Mouse (Mus musculus): ENCODE data around the gene C9. TPM values are rescaled to one million over a fixed set of nuclear protein-coding genes. Genes with fewer than 3 reads are reported as not detected.

The C9 gene
- polyA plus RNA-seq (2011; ENCODE audit: insufficient read depth, insufficient read length, low read depth, missing spikeins) = not detected in 2 replicates

- H3K9me3 ChIP-seq (replicated peaks; ENCODE audit: control insufficient read depth, insufficient read depth, low read length, poor library complexity, severe bottlenecking) = no peaks in the 10 kb centered on the region
- H3K9ac ChIP-seq (ENCODE audit: low read depth, poor library complexity, severe bottlenecking) = no peak within 1 kb of the TSS
- TF ChIP-seq CTCF (IDR thresholded peaks at IDR 0.05; ENCODE audit: low read depth, low read length) = no peak
- no peak for TF ChIP-seq EP300 (IDR thresholded peaks at IDR 0.05; ENCODE audit: insufficient read depth, low read depth, low read length)
- no peak for TF ChIP-seq POLR2A (IDR thresholded peaks at IDR 0.05; ENCODE audit: insufficient read depth, low read length)
- H3K4me3 ChIP-seq (ENCODE audit: low read depth, low read length) = no peak within 1 kb of the TSS
- no peaks in the 10 kb centered on the region for H3K4me1 ChIP-seq (ENCODE audit: control insufficient read depth, insufficient read depth, low read length)
- no peaks in the 10 kb centered on the region for H3K27me3 ChIP-seq (ENCODE audit: control insufficient read depth, insufficient read depth, low read length, poor library complexity, severe bottlenecking)
- no peaks in the 10 kb centered on the region for H3K36me3 ChIP-seq (ENCODE audit: control insufficient read depth, insufficient read depth, low read length, poor library complexity, severe bottlenecking)
- H3K27ac ChIP-seq (ENCODE audit: insufficient read depth, low read length) = no peak within 1 kb of the TSS
Measured at GRCm38 (mm10) chr15:6445135-6445534, at the start of gene C9. Gene C9, plus strand, starts transcription at chr15:6445327.

GRCm38 (mm10) chr15:6398211-6398610 lies 46.9 kb upstream of the C9 start:
- no peaks in the 10 kb centered on the region for H3K9me3 ChIP-seq (replicated peaks; ENCODE audit: control insufficient read depth, insufficient read depth, low read length, poor library complexity, severe bottlenecking)
- H3K27me3 ChIP-seq (ENCODE audit: control insufficient read depth, insufficient read depth, low read length, poor library complexity, severe bottlenecking) = no peaks in the 10 kb centered on the region
- H3K9ac ChIP-seq (ENCODE audit: low read depth, poor library complexity, severe bottlenecking) = no peak overlapping the region
- H3K4me1 ChIP-seq (ENCODE audit: control insufficient read depth, insufficient read depth, low read length) = no peaks in the 10 kb centered on the region
- no peaks in the 10 kb centered on the region for H3K36me3 ChIP-seq (ENCODE audit: control insufficient read depth, insufficient read depth, low read length, poor library complexity, severe bottlenecking)
- H3K4me3 ChIP-seq (ENCODE audit: low read depth, low read length) = no peak overlapping the region
- TF ChIP-seq CTCF (IDR thresholded peaks at IDR 0.05; ENCODE audit: low read depth, low read length) (no peak), POLR2A (IDR thresholded peaks at IDR 0.05; ENCODE audit: insufficient read depth, low read length) (no peak), EP300 (IDR thresholded peaks at IDR 0.05; ENCODE audit: insufficient read depth, low read depth, low read length) (no peak)
- no peak overlapping the region for H3K27ac ChIP-seq (ENCODE audit: insufficient read depth, low read length)

- Histone ChIP-seq H3K4me3 (ENCODE audit: low read depth, low read length) (no peak overlapping the region), H3K9me3 (replicated peaks; ENCODE audit: control insufficient read depth, insufficient read depth, low read length, poor library complexity, severe bottlenecking) (no peaks in the 10 kb centered on the region), H3K4me1 (ENCODE audit: control insufficient read depth, insufficient read depth, low read length) (no peaks in the 10 kb centered on the region), H3K27ac (ENCODE audit: insufficient read depth, low read length) (no peak overlapping the region), H3K9ac (ENCODE audit: low read depth, poor library complexity, severe bottlenecking) (no peak overlapping the region), H3K36me3 (ENCODE audit: control insufficient read depth, insufficient read depth, low read length, poor library complexity, severe bottlenecking) (no peaks in the 10 kb centered on the region), H3K27me3 (ENCODE audit: control insufficient read depth, insufficient read depth, low read length, poor library complexity, severe bottlenecking) (no peaks in the 10 kb centered on the region)
- TF ChIP-seq CTCF (IDR thresholded peaks at IDR 0.05; ENCODE audit: low read depth, low read length) (no peak), POLR2A (IDR thresholded peaks at IDR 0.05; ENCODE audit: insufficient read depth, low read length) (no peak), EP300 (IDR thresholded peaks at IDR 0.05; ENCODE audit: insufficient read depth, low read depth, low read length) (no peak)
Measured at GRCm38 (mm10) chr15:6398881-6399280, 46.2 kb upstream of the C9 start.

GRCm38 (mm10) chr15:6400115-6400514 lies 45.0 kb upstream of the C9 start:
- Histone ChIP-seq H3K4me3 (ENCODE audit: low read depth, low read length) (no peak overlapping the region), H3K4me1 (ENCODE audit: control insufficient read depth, insufficient read depth, low read length) (no peaks in the 10 kb centered on the region), H3K9me3 (replicated peaks; ENCODE audit: control insufficient read depth, insufficient read depth, low read length, poor library complexity, severe bottlenecking) (no peaks in the 10 kb centered on the region), H3K36me3 (ENCODE audit: control insufficient read depth, insufficient read depth, low read length, poor library complexity, severe bottlenecking) (no peaks in the 10 kb centered on the region), H3K27me3 (ENCODE audit: control insufficient read depth, insufficient read depth, low read length, poor library complexity, severe bottlenecking) (no peaks in the 10 kb centered on the region), H3K27ac (ENCODE audit: insufficient read depth, low read length) (no peak overlapping the region), H3K9ac (ENCODE audit: low read depth, poor library complexity, severe bottlenecking) (no peak overlapping the region)
- TF ChIP-seq CTCF (IDR thresholded peaks at IDR 0.05; ENCODE audit: low read depth, low read length) (no peak), POLR2A (IDR thresholded peaks at IDR 0.05; ENCODE audit: insufficient read depth, low read length) (no peak)

- no peak overlapping the region for H3K27ac ChIP-seq (ENCODE audit: insufficient read depth, low read length)
- no peak overlapping the region for H3K4me3 ChIP-seq (ENCODE audit: low read depth, low read length)
- no peaks in the 10 kb centered on the region for H3K27me3 ChIP-seq (ENCODE audit: control insufficient read depth, insufficient read depth, low read length, poor library complexity, severe bottlenecking)
- TF ChIP-seq EP300 (IDR thresholded peaks at IDR 0.05; ENCODE audit: insufficient read depth, low read depth, low read length) = no peak
- no peak for TF ChIP-seq CTCF (IDR thresholded peaks at IDR 0.05; ENCODE audit: low read depth, low read length)
- no peak for TF ChIP-seq POLR2A (IDR thresholded peaks at IDR 0.05; ENCODE audit: insufficient read depth, low read length)
- no peaks in the 10 kb centered on the region for H3K36me3 ChIP-seq (ENCODE audit: control insufficient read depth, insufficient read depth, low read length, poor library complexity, severe bottlenecking)
- no peaks in the 10 kb centered on the region for H3K9me3 ChIP-seq (replicated peaks; ENCODE audit: control insufficient read depth, insufficient read depth, low read length, poor library complexity, severe bottlenecking)
- H3K9ac ChIP-seq (ENCODE audit: low read depth, poor library complexity, severe bottlenecking) = no peak overlapping the region
- H3K4me1 ChIP-seq (ENCODE audit: control insufficient read depth, insufficient read depth, low read length) = no peaks in the 10 kb centered on the region
Measured at GRCm38 (mm10) chr15:6402433-6402832, 42.7 kb upstream of the C9 start.

GRCm38 (mm10) chr15:6404172-6404571 lies 41.0 kb upstream of the C9 start:
- TF ChIP-seq CTCF (IDR thresholded peaks at IDR 0.05; ENCODE audit: low read depth, low read length) (no peak), POLR2A (IDR thresholded peaks at IDR 0.05; ENCODE audit: insufficient read depth, low read length) (no peak), EP300 (IDR thresholded peaks at IDR 0.05; ENCODE audit: insufficient read depth, low read depth, low read length) (no peak)
- no peak overlapping the region for H3K4me3 ChIP-seq (ENCODE audit: low read depth, low read length)

More at GRCm38 (mm10) chr15:6404172-6404571, 41.0 kb upstream of the C9 start:
- H3K27me3 ChIP-seq (ENCODE audit: control insufficient read depth, insufficient read depth, low read length, poor library complexity, severe bottlenecking) = no peaks in the 10 kb centered on the region
- H3K4me1 ChIP-seq (ENCODE audit: control insufficient read depth, insufficient read depth, low read length) = no peaks in the 10 kb centered on the region
- H3K36me3 ChIP-seq (ENCODE audit: control insufficient read depth, insufficient read depth, low read length, poor library complexity, severe bottlenecking) = no peaks in the 10 kb centered on the region
- H3K9ac ChIP-seq (ENCODE audit: low read depth, poor library complexity, severe bottlenecking) = no peak overlapping the region
- H3K27ac ChIP-seq (ENCODE audit: insufficient read depth, low read length) = no peak overlapping the region
- no peaks in the 10 kb centered on the region for H3K9me3 ChIP-seq (replicated peaks; ENCODE audit: control insufficient read depth, insufficient read depth, low read length, poor library complexity, severe bottlenecking)

All from ES-Bruce4 (cell line).